Mouse (Mus musculus) frontal cortex, adult 2 months (tissue): ENCODE results near the gene Mrps35. TPM values are rescaled to one million over a fixed set of nuclear protein-coding genes. Genes with fewer than 3 reads are reported as not detected.

Experiments
- polyA plus RNA-seq: library from polyadenylated mRNA; depleted of rRNA; stranded (reverse); fragments of >200 nt; gene quantifications from 2 replicates; pipeline ENCODE4 v1.2.3, GENCODE M21; 2012; rRNA removed

Mrps35 gene
- polyA plus RNA-seq, 1 experiment: 35.4 TPM

Other genes with a start within 250 kb of the Mrps35 start
- gene Arntl2, start 246.7 kb upstream of the Mrps35 start, polyA plus RNA-seq: 19.9 and 20.6 TPM in 2 replicates
- 0.08 and 0.20 TPM in 2 replicates for gene Smco2, start 192.7 kb upstream of the Mrps35 start, polyA plus RNA-seq
- 51.1 and 60.2 TPM in 2 replicates for gene Ppfibp1, start 154.3 kb upstream of the Mrps35 start, polyA plus RNA-seq
- not detected in 2 replicates for gene 1700034J05Rik, start 88.3 kb upstream of the Mrps35 start, polyA plus RNA-seq
- gene Rep15, start 10.2 kb upstream of the Mrps35 start, polyA plus RNA-seq: 3.4 and 3.8 TPM in 2 replicates
- 0.21 and 0.54 TPM in 2 replicates for gene Mansc4, start 44.3 kb downstream of the Mrps35 start, polyA plus RNA-seq
- gene Klhl42, start 48.6 kb downstream of the Mrps35 start, polyA plus RNA-seq: 13.0 and 14.4 TPM in 2 replicates
- 2.8 and 2.9 TPM in 2 replicates for gene Pthlh, start 221.4 kb downstream of the Mrps35 start, polyA plus RNA-seq